Mouse (Mus musculus): ENCODE measurements around the gene Adat1.

Gene Adat1

DNA sequence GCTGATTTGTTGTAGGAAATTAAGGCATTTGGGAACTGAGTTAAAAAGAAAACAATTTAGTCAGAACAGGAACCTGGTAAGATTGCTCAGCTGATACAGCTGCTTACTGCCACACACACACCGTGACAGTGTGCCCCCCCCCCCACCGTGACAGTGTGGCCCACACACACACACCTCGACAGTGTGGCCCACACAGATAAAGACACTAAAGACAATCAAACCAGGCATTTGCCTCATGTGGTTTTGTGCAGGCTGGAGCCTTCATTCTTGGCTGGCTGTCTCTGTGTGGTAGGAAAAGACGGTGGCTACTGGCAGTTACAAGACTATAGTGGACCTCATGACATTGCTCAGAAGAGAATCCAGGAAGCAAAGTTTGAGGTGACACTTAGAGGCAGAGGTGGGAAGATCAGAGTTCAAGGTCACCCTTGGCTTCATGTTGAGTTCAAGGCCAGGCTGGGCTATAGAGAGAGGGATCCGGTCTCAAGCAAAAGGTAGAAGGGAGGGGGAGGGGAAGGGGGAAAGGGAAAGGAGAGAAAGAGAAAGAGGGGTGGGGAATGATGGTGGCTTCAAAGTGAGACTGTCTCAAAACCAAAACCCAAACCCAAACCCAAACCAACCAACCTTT, 24.7 kb downstream of the Adat1 start:
- 80% methylated on average over 5 of the region's 5 CpGs for WGBS

DNA sequence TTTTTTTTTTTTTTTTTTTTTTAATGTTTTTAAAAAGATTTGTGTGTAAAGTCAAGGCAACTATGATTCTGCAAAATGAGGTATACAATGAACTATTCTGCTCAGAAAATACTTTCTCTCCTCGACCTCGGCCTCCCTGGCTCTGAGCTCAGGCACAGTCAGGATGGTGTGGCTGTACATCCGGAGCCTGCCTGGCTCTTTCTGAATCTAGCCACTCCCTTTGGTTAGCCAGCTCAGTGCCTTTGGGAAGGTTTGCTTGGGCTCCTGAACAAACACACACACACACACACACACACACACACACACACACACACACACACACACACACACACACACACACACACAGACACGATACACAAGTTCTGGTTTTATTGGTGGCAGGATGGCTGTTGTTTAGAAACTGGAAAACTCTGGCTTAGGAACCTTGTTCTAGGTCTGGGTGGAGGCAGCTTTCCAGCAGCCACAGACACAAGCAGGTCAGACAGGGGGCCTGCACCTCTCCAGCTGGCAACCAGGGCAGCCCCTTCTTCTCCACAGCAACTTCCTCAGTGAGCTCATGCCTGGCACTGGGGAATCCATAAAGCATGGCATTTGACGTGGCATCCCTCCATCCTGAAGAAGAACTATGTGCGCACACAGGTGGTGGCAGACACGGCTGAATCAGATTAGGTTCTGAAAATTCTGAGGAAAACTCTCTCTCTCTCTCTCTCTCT, 27.1 kb downstream of the Adat1 start:
- 51% methylated on average over 7 of the region's 7 CpGs for WGBS

DNA sequence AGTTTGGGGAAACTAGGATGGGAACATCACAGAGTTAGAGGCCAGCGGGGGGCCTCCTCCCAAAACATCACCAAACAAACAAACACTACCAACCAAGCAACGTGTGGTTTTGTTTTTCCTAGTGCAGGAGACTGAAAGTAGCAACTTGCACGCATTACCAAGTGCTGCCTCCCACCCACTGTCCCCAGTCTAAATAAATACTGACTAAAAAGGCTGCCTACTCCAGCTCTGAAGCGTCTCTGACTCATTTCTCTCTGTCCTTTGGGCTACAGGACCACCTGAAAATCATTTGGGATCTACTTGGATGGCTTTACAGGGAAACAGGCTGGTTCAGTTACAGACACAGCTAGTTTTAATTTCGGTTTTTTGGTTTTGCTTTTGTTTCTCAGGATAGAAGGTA, 27.8 kb downstream of the Adat1 start:
- WGBS = 39% methylated on average over 5 of the region's 5 CpGs

DNA sequence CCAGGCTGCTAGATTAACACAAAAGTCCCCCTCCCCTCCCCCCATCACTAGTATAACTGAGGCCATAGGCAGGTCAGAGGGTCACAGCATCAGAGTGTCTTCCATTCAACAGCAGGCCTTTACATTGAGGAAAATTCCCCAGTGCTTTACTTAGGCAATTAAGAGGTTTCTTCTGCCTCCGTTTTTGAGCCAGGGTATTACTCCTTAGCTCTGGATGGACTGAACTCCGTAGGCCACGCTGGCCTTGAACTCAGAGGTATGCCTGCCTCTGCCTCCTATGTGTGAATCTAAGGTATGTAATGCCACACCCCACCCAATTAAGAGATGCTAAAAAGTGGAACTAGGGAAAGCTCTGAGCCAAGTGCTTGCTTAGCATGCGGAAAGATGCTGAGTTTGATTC, 28.6 kb downstream of the Adat1 start:
- WGBS = 85% methylated on average over 4 of the region's 4 CpGs

DNA sequence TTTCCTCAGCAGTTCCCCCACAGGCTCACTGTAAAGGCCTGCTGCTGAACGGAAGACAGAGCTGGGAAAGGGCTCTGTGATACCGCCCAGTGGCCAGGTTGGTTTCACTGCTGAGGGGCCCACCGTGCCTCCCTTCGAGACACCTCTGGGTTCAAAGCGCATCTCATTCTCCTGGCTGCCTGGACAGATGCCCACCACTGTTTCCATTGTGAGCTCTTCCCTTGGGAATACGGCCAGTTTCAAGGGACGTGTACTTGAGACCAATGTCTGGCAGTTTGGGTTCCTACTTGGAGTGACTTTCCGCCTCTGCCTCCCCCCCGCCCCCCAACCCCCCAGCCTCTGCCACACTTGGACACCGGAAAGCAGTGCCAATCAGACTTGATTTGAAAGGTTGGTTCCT, 29.0 kb downstream of the Adat1 start:
- WGBS = 56% methylated on average over 10 of the region's 10 CpGs

DNA sequence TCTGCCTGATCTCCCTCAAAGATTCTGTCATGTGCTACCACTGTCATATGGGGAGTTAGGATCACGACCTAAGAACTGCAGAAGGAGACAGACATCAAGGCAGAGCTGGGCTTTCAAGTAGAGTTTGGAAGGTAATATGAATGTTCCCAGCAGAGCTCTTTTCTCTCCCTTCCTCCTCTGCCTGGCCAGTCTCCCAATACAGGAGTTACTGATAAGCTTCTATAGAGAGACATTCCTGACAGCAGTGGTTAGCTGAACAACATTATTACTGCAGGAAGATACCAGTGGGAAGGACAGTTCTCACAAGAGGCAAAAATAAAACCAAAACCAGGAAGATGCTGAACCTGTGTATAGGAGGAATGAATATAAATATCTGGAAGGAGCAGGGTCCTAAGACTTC, 29.5 kb downstream of the Adat1 start:
- 83% methylated on average over 1 of the region's 1 CpGs for WGBS

DNA sequence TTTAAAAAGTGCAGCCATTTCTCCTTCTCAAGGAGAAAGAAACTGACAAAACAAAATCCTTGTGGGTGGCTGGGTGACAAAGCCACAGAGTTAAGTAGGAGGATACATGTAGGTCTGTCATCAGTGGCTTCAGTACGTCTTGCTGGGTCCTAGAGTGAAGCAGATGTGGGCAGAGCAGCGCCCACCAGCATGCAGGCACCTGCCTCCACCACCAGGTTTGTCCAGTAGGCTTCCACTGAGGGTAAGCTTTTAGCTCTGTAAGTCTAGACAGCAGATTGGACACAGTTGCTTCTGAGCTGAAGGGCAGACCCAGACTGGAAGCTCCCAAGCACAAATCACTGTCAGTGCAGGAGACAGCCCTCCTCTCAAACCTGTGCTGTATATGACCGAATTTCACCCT, 30.8 kb downstream of the Adat1 start:
- 72% methylated on average over 3 of the region's 3 CpGs for WGBS

DNA sequence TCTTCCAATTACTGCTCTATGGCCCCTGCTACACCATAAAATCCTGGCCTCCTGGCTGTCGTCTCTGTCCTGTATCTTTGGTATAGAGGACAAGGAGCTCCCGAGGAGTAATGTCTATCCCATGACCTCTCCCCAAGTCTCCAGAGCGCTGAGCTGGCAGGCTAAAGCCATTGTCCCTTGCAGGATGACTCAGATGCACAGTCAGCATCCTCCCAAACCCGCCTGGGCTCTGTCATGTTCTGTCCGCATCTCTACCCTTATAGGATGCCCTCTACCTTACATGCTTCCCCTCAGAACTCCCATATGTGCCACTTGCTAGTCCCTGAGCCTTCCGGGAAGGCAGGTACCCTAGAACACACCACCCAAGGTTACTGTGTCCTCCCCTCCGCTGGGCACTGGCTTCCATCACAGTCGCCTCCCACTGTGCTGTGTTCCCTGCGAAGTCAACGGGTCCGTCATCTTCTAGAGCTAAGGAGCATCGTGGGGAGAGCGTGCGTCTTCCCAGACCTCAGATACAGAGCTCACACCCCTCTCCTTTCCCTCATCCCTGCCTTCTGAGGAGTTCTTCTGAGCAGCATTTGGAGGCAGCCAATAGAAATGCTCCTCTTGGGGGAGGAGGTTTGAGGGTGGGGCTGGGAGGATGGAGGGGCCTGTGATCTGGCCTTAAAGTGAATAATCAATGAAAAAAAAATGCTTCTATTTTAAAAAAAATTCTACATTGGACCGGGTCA, 31.3 kb downstream of the Adat1 start:
- 72% methylated on average over 15 of the region's 15 CpGs for WGBS

DNA sequence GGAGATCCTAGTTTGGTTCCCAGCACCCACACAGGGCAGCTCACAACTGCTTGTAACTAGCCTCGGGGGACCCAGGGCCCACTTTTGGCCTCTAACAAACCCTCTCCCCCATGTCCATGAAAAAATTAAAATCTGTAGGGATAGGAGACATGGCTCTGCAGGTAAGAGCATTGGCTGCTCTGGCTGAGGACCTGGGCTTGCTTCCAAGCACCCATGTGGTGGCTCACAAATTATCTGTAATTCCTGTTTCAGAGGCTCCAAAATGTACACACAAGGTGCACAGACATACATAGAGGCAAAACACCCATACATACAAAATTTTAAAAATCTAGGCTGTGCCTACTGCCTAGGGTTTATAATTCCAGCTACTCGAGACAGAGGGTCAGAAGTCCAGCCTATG, 34.9 kb downstream of the Adat1 start:
- WGBS = 96% methylated on average over 2 of the region's 2 CpGs

DNA sequence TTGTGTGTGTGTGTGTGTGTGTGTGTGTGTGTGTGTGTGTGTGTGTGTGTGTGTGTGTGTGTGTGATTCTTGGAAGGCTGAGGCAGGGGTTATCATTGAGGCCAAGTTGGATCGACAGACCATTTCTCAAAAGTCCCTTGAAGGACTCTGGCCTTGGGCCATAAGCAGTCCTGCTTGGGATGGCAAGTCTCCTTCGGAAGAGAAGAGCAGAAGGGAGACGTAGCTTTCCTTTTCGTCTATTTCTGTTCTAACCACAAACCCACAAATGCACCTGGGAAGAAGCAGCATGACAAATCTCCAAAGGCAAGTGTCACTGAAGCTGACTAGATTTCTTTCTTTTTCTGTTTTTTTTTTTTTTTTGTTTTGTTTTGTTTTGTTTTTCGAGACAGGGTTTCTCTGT, 36.2 kb downstream of the Adat1 start:
- WGBS = 71% methylated on average over 5 of the region's 5 CpGs

DNA sequence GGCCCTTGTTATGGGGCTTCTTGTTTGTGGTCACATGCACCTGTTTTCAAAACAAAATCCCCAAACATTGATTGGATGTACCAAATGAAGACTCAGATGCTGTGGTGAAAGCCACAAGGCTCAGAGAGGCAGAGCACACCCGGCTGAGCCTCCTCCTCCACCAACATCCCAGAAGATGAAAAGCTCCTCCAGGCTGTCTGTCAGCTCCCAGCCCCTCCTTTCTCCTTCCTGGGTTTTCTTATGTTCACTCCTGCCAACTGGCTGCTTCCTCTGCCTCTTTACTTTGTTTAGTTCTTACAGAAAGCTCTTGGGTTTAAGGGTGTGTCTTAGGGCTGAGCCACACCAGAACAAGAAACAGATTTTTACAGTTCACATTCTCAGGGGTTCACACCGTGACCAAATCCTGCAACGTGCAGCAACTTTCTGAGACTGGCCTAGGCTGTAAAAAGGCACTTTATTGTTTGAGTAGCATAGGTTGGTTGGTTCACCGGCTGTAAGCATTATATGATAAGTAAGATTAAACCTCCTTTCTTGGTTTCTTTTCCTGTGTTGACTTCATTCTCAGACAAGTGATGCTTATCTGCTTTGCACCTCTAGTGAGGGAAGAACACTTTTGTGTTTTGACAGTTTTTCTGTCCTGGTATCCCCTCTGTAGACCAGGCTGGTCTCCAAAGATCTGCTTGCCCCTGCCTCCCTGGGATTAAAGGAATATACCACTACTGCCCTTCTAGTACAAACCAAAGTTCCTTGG, 37.1 kb downstream of the Adat1 start:
- 82% methylated on average over 4 of the region's 4 CpGs for WGBS

DNA sequence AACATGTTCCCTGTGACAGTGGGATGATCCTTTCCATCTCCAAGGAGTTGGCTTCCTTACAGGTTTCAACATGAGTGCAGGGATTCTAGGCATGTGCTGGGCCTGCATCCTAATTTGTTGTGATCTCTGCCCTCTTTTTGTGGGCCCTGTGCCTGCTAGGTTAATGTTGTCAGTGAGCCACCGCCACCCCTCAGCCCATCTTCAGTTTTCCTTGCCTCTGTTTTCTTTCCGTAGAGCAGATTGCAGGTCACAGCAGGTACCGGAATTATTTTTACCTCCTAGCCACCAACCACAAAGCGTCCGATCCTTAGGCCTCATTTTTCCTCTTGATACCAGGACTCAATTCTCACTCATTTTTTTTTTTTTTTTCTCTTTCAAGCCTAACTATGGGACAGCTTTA, 40.2 kb downstream of the Adat1 start:
- 85% methylated on average over 5 of the region's 5 CpGs for WGBS

DNA sequence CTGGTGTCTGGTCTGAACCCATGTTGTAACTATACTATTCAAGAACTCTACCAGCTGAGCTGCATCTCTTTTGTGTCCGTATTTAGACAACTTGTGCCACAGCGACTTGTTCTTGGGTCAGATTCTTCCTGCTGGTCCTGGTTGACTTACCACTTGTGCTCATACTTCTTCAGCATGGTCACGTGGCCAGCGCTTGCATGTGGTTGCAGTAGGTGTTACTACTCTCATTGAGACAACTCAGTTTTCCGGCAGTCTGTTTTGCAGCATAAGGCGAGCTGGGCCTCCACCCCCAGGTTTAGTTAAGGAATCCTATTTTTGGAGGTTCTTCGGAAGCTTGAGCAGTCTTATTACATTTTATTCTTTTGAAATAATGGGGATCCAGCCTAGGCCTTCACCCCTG, 40.8 kb downstream of the Adat1 start:
- 63% methylated on average over 7 of the region's 7 CpGs for WGBS

DNA sequence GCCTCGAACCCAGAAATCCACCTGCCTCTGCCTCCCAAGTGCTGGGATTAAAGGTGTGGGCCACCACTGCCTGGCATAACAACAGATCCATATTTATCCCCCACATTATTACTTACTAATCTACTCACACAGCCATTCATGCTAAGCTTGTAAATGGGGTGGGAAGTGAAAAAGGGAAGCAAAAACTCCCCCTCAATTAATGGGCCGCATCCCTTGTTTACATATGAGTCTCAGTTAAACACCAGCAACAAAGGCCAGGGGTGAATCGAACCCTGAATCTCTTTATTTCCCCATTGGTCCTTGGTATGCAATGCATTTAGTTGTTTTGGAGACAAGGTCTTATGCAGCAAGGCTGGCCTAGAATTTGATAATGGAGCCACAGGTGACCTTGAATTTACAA, 41.3 kb downstream of the Adat1 start:
- WGBS = 85% methylated on average over 3 of the region's 3 CpGs

DNA sequence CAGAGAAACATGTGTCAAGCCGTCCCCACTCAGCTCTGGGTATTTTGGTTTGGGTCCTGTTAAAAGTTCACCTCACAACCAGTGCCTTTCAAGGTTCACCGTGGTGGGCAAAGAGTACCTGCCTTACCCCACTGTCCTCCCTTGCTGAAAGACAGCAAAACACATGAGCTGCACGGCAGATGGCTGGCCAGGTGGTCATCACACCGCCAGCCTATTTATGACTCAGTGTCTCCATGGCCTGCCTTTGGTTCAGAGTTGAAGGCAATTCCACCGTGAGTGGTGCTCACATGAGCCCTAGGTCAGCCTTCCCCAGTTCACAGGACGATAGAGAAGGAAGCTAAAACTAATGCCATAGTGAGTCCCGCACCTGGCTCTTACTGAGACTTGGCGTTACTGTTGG, 44.1 kb downstream of the Adat1 start:
- WGBS = 86% methylated on average over 8 of the region's 8 CpGs

DNA sequence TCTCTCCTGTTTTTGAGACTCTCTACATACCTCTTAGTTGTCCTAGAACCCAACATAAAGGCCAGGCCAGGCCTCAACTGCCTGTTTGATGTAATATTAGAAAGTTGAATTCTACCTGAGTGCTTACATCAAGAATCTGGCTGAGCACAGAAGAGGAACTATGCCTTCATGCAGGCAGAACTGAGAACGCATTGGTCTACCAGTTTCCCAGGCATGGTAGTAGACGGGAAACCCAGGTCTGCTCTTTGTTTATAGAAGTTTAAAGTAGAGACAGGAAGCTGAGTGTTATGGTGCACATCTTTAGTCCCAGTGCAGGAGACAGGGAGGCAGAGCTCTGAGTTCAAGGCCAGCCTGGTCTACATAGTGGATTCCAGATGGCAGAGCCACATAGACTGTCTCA, 45.0 kb downstream of the Adat1 start:
- WGBS = 85% methylated on average over 2 of the region's 2 CpGs

DNA sequence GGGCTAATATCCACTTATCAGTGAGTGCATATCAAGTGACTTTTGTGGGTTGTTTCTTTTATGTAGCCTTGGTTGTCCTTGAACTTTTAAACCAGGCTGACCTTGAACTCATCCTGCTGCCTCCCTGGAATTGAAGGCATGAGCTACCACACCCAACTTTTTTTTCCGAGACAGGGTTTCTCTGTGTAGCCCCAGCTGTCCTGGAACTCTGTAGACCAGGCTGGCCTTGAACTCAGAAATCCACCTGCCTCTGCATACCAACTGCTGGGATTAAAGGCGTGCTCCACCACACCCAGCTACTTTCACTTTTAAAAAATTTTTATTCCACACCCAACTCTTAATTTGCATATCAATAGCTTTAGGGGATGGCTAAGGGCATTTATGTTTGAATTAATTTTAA, 48.6 kb downstream of the Adat1 start:
- 95% methylated on average over 2 of the region's 2 CpGs for WGBS

DNA sequence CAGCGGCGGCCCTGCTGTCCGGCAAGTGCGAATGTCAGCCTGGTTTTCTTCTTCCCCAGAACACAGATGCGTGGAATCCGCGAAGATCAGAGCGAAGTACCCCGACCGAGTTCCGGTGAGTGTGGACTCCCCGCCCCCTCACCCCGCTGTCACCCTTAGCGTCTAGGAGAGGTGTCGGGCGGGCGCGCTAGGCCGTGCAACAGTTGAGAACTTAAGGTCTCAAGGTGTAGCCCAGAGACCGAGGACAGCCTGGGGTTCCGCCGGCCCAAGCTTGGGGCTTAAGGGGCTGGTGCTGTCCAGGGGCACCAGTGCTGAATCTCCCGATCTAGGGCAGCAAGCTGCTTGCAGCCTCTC, 51.0 kb downstream of the Adat1 start:
- WGBS = under 1% methylated on average over 23 of the region's 23 CpGs

DNA sequence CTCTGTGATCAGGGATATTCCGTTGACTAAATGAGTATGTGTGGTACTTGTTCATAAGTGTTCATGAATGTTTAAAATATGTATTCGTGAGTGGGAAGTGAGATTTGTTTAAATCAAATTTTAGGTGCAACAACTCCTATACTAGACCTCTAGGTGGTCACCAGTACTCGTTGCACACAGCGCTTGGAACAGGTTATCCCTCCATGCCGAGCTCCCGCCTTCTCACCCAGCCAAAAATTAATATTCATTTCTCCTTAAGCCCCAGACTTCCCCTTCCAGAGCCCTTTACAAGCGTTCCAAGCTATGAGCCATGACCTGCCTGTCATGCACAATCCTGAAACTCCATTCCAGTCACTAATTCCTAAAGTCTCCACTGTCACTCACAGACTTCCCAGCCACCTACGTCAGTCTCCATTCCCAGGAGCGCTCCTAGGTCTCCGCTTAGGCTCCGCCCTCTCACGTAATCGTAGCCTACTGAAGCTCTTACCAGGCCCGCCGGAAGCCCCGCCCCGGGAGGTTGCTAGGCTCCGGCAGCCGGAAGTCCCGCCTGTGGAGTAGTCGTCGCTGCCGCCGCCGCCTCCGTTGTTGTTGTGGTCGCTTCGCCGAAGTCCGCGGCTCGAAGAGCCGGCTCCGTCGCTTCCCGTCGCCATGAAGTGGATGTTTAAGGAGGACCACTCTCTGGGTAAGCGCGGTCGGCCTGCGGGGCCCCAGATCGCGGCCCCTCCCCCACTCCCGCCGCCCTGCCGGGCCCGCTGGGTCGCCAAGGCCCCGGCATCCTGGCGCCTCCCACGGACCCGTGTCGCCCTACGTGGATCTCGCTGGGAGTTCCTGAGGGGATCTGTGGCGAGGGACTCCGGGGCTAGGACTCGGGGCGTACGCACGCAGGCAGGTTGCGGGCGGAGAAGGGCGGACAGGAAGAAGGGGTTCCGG, 51.7 kb downstream of the Adat1 start, which contains the start of gene Gabarapl2:
Gene Gabarapl2, plus strand, starts transcription at position 533 of the 930 bp plus-strand sequence.
- WGBS = under 1% methylated on average over 65 of the region's 65 CpGs

DNA sequence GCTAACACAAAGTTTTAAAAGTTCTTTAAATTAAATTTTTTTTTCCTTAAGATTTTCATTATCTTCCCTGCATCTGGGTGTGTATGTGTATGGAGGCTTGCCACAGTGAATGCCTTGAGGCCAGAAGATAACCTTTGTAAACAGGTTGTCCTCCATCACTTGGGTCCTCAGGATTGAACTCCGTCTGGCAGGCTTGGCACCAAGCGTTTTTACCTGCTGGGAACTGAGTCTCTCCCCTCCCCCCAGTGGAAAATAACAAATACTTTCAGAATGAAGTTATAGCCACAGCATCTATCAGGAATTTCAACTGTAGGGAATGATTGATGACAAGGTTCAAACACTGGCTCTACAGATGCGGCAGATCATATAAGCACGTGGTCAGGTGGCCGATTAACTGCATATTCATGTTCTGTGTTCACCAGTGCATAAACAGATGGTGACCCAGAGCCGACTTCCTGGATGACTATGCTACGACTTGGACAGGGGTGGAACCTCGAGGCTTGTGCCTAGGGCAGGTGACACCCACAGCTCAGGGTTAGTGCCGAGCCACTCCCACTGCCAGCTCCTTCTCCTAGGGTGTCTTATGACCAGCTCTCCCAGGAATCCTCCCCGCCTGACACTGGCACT, 52.5 kb downstream of the Adat1 start:
- 8% methylated on average over 10 of the region's 10 CpGs for WGBS
